Mouse (Mus musculus) small intestine, adult 2 months (tissue): ENCODE results near the gene Sun3. TPM values are rescaled to one million over a fixed set of nuclear protein-coding genes. Genes with fewer than 3 reads are reported as not detected.

Experiments
- H3K27ac ChIP-seq: fragments of 200-500 bp; 2 replicates; pipeline ENCODE4 v1.5.1; 2012; ENCODE audit warnings: low read depth, low read length, control low read depth, inconsistent platforms; ENCODE audit not compliant: insufficient read depth
- H3K27me3 ChIP-seq: fragments of 200-500 bp; 2 replicates; pipeline ENCODE4 v1.6.1; 2012; ENCODE audit warnings: mild to moderate bottlenecking, moderate library complexity, low read length, inconsistent platforms; ENCODE audit not compliant: control insufficient read depth, insufficient read depth
- H3K36me3 ChIP-seq: fragments of 200-500 bp; 2 replicates; pipeline ENCODE4 v1.6.1; 2012; ENCODE audit warnings: mild to moderate bottlenecking, low read length, control low read depth, inconsistent platforms; ENCODE audit not compliant: control insufficient read depth, insufficient read depth
- H3K4me1 ChIP-seq: fragments of 200-500 bp; 2 replicates; pipeline ENCODE4 v1.6.1; 2012; ENCODE audit warnings: low read length, inconsistent platforms, mixed read lengths; ENCODE audit not compliant: control insufficient read depth, insufficient read depth, insufficient read length
- H3K4me3 ChIP-seq: fragments of 200-500 bp; 2 replicates; pipeline ENCODE4 v1.5.1; 2012; ENCODE audit warnings: low read depth, mild to moderate bottlenecking, control low read depth, inconsistent platforms, low read length, moderate library complexity
- CTCF ChIP-seq: fragments of 200-500 bp; IDR thresholded peaks from 2 replicates; pipeline ENCODE4 v1.5.1; 2012; ENCODE audit warnings: low read depth, mild to moderate bottlenecking, control low read depth, inconsistent platforms, low read length, moderate library complexity, mixed read lengths; ENCODE audit not compliant: insufficient replicate concordance, insufficient read length; ENCODE audit errors: extremely low read depth
- POLR2A ChIP-seq: fragments of 200-500 bp; IDR thresholded peaks from 2 replicates; pipeline ENCODE4 v1.6.1; 2012; ENCODE audit warnings: low read depth, mild to moderate bottlenecking, control low read depth, inconsistent platforms, low read length, moderate library complexity
- WGBS: fragments of 180-500 bp; shearing (Covaris S2); methylation state at CpG from one replicate; pipeline ENCODE4 v1.1.7; 2018; 5-methylcytosine and 5-hydroxymethylcytosine counted together
- polyA plus RNA-seq: library from polyadenylated mRNA; depleted of rRNA; stranded (reverse); fragments of >200 nt; gene quantifications from 2 replicates; pipeline ENCODE4 v1.2.3, GENCODE M21; 2012

Sun3 gene
- polyA plus RNA-seq, 1 experiment = not detected

DNA sequence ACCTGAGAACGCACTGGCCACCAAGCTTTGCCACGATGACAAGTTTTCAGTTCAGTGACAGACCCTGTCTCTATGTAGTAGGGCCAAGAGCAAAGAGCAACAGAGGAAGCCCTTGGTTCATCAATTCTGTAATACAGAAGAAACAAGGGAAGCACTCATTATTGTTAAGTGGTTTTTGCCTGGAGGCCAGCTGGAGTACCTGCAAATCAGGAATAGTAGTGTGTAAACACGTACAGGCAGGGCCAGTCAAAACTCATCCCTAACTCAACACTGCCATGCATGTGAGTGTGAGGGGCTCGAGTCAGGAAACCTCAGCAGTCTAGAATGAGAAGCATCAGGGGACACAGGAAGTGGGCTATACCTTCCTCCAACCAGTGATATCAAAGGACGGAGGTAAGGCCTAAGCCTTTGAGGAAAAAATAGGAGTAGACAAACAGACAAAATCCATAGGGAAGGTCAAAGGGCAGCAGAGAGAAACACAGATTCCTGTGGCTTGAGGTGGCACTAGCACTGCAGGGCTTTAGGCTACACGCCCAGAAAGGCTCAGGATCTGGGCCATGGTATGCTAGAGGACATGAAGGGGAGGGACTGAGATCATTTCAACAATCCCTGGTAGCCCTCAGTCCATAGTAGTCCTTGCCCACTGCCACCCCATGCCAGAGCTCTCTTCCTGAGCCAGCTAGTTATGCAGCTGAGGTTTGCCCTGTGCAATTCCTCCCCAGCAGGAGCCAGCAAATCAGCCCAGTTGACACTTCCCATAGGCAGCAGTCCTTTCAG lies 30.1 kb downstream of the Sun3 start:
- WGBS = 71% methylated on average over 6 of the region's 6 CpGs
- Histone ChIP-seq H3K27me3 (peaks cover 15% of the 10 kb centered on the region), H3K36me3 (no peaks in the 10 kb centered on the region), H3K27ac (no peak overlapping the region), H3K4me1 (no peaks in the 10 kb centered on the region), H3K4me3 (no peak overlapping the region)
- no peak for TF ChIP-seq CTCF
- TF ChIP-seq POLR2A = no peak

DNA sequence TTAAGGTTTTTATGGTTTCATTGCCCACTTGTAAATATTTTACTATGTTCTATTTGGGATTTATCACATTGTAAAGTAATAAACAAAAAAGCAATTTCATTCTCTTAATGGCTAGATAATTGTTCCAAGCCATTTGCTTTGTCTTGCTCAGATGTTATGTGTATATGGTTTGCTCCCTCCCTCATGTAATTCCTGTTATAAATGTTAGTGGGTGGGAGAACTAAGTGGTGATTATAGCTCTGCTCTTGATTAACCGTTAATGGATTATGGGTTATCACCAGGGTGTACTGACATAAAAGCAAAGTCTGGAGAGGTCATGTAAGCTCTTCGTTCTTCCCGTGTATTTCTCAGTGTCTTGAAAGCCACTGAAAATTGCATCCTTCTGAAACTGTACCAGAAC lies 34.1 kb downstream of the Sun3 start:
- H3K27ac ChIP-seq = no peak overlapping the region
- H3K4me3 ChIP-seq = no peak overlapping the region
- H3K4me1 ChIP-seq = 0 out of 2 replicates have a peak, but pooled peaks cover 2% of the 10 kb centered on the region
- TF ChIP-seq CTCF = no peak
- no peak for TF ChIP-seq POLR2A
- H3K36me3 ChIP-seq = no peaks in the 10 kb centered on the region
- WGBS = 29% methylated on average over 3 of the region's 3 CpGs
- H3K27me3 ChIP-seq = peaks cover 12% of the 10 kb centered on the region

DNA sequence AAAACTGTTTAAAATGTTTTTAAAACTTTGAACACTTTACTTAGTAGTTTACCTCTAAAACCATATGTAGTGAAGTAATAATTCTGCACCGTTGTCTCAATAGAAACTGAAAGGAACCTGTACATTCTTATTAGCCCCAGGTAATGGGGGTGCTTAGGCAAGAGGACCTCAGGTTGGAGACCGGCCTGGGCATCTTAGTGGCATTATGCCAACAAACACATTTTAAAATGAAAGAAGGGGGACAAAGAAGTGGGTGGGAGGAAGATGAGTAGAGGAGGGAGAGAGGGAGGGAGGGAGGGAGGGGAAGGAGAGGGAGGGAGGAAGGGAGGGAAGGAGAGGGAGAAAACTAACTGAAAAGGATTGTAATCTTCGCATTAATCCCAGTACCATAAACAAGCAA lies 37.4 kb downstream of the Sun3 start:
- peaks cover 5% of the 10 kb centered on the region; the same call in 1 of the 2 replicates for H3K27me3 ChIP-seq
- H3K27ac ChIP-seq = no peak overlapping the region
- under 1% methylated on average over 3 of the region's 3 CpGs for WGBS
- no peak for TF ChIP-seq POLR2A
- TF ChIP-seq CTCF = no peak
- peaks cover 3% of the 10 kb centered on the region for H3K36me3 ChIP-seq
- 0 out of 2 replicates have a peak, but pooled peaks cover 2% of the 10 kb centered on the region for H3K4me1 ChIP-seq
- peak overlapping the region; percentile 88 for H3K4me3 ChIP-seq

DNA sequence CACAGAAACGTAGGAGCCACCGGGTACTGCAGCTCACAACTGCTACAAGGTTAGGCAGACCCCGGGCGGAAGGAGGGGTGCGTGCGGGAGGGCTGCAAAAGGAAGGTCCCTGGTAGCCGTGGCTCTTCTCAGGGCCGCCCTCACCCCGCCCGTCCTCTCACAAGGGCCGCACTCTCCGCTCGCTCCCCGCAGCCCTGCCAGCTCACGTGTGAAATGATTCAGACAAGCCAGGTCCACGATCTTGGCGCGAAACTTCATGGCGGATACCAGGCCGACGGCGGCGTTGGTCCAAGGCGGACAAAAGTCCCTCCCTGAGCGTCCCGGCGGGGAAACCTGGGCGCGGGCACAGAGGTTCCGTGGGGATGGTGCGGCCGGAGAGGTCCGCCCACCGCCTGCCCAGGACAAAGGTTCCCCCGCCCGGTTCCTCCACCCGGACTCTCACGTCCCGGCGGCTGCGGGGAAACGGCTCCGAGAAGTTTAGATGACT lies 37.9 kb downstream of the Sun3 start, which contains the start of gene Hus1:
Hus1 (minus strand) TSS at position 339 of the 487 bp plus-strand sequence.
- 0 out of 2 replicates have a peak, but pooled peaks cover 2% of the 10 kb centered on the region for H3K4me1 ChIP-seq
- peak within 1 kb of the TSS; percentile 88 for H3K4me3 ChIP-seq
- peaks cover 3% of the 10 kb centered on the region for H3K36me3 ChIP-seq
- TF ChIP-seq CTCF (no peak), POLR2A (0 out of 2 replicates have a peak, but pooled peaks have one; percentile 21)
- under 1% methylated on average over 43 of the region's 43 CpGs for WGBS
- H3K27ac ChIP-seq = peak within 1 kb of the TSS; percentile 36
- H3K27me3 ChIP-seq = peaks cover 2% of the 10 kb centered on the region; the same call in 1 of the 2 replicates

GRCm38 (mm10) chr11:9010416-9010815 lies 38.4 kb downstream of the Sun3 start:
- Histone ChIP-seq H3K27me3 (no peaks in the 10 kb centered on the region), H3K4me1 (0 out of 2 replicates have a peak, but pooled peaks cover 2% of the 10 kb centered on the region), H3K27ac (peak overlapping the region; percentile 36; the same call in 1 of the 2 replicates), H3K36me3 (peaks cover 5% of the 10 kb centered on the region), H3K4me3 (peak overlapping the region; percentile 88)
- TF ChIP-seq CTCF (no peak), POLR2A (no peak)
- under 1% methylated on average over 7 of the region's 7 CpGs for WGBS

DNA sequence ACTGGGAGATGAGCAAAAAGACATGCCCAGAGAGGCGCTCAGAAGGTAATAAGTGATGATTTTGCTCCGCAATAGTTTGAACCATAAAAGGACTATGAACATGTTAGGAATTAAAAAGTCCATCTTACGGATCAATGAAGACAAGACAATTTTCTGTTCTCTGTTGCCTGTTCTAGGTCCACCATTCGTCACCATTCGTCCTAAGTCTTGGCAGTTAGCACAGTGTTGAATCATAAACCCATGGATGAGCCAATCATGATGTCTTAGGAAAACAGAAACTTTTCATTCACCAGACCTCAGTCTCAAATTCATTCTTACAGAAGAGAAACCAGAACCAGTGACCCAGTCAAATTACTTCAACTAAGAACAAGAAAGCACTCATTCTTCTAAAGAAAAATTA lies 40.0 kb downstream of the Sun3 start:
- 0 out of 2 replicates have a peak, but pooled peaks cover 2% of the 10 kb centered on the region for H3K4me1 ChIP-seq
- H3K36me3 ChIP-seq = peaks cover 15% of the 10 kb centered on the region
- no peaks in the 10 kb centered on the region for H3K27me3 ChIP-seq
- TF ChIP-seq CTCF (no peak), POLR2A (no peak)
- no peak overlapping the region for H3K27ac ChIP-seq
- H3K4me3 ChIP-seq = no peak overlapping the region
- 95% methylated on average over 5 of the region's 5 CpGs for WGBS

- 85% methylated on average over 4 of the region's 4 CpGs for WGBS
- TF ChIP-seq CTCF (no peak), POLR2A (no peak)
- no peaks in the 10 kb centered on the region for H3K27me3 ChIP-seq
- no peak overlapping the region for H3K27ac ChIP-seq
- H3K4me3 ChIP-seq = no peak overlapping the region
- H3K4me1 ChIP-seq = no peaks in the 10 kb centered on the region
- H3K36me3 ChIP-seq = peaks cover 4% of the 10 kb centered on the region; the same call in 1 of the 2 replicates
Observed at GRCm38 (mm10) chr11:8988084-8988483, 60.7 kb downstream of the Sun3 start.
